In genomic region chr3:96147950-96148349, GRCm38 (mm10) we compare ENCODE assay signal across 9 mouse cellular contexts. TPM values are rescaled to one million over a fixed set of nuclear protein-coding genes. Genes with fewer than 3 reads are reported as not detected.
DNase-seq lines count a peak whose midpoint lies in the region; ATAC-seq and TF ChIP-seq lines count a peak whose summit lies in the region.
"Had no signal": no experiment of that assay in that cellular context is flagged by ENCODE, and none has a peak within 500 bp of the region (broad histone marks: within the 10 kb centered on the region; RNA-seq: fewer than 3 reads in every experiment).

No protein-coding gene starts in this region.

- H3K4me3 ChIP-seq in intestine, postnatal 0 days (ENCODE audit: low read depth, low read length) = no peak overlapping the region
- H3K4me3 ChIP-seq: limb, embryonic 12.5 days had no signal

- H3K27me3 ChIP-seq in intestine, postnatal 0 days (replicated peaks; ENCODE audit: control insufficient read depth, insufficient read depth, low read length) = no peaks in the 10 kb centered on the region
- H3K27me3 ChIP-seq: limb, embryonic 12.5 days had no signal

- no peak overlapping the region for H3K4me2 ChIP-seq in intestine, postnatal 0 days (replicated peaks; ENCODE audit: low read depth)
- H3K4me2 ChIP-seq: limb, embryonic 12.5 days had no signal

- no peak overlapping the region for H3K27ac ChIP-seq in intestine, postnatal 0 days (ENCODE audit: low read depth, low read length)
- H3K27ac ChIP-seq: limb, embryonic 12.5 days had no signal

- no peak for DNase-seq in frontal cortex, postnatal 10 days (ENCODE audit: low spot score in 2 of 2)
- peak; percentile 17 for DNase-seq in spleen, adult 12 weeks (ENCODE audit: low spot score)
- no peak for DNase-seq in spleen, postnatal 4 days (ENCODE audit: low spot score in 2 of 2)
- DNase-seq in cerebellum, postnatal 25 days = peak; percentile 41 to 64
- peak; percentile 61 for DNase-seq in thymus, postnatal 14 days

- no peak overlapping the region for H3K9ac ChIP-seq in intestine, postnatal 0 days (ENCODE audit: low read depth, low read length)
- H3K9ac ChIP-seq: limb, embryonic 12.5 days had no signal

- peaks cover 32% of the 10 kb centered on the region for H3K36me3 ChIP-seq in intestine, postnatal 0 days (ENCODE audit: control insufficient read depth, insufficient read depth)

- TF ChIP-seq CTCF in intestine, postnatal 0 days (IDR thresholded peaks at IDR 0.05; ENCODE audit: low read depth) = peak; percentile 84

- no peaks in the 10 kb centered on the region for H3K4me1 ChIP-seq in intestine, postnatal 0 days (replicated peaks; ENCODE audit: control insufficient read depth, insufficient read depth, low read length)
- H3K4me1 ChIP-seq: limb, embryonic 12.5 days had no signal

- H3K9me3 ChIP-seq in intestine, postnatal 0 days (ENCODE audit: control insufficient read depth) = no peaks in the 10 kb centered on the region
- H3K9me3 ChIP-seq: limb, embryonic 12.5 days had no signal

- peak; percentile 44; the same call in 1 of the 2 replicates for ATAC-seq in frontal cortex, adult (ENCODE audit: low TSS enrichment)
- peak; percentile 29; the same call in 1 of the 2 replicates for ATAC-seq in intestine, postnatal 0 days
- peak; percentile 97 for ATAC-seq in megakaryocyte progenitor cell, adult 5-6 weeks (replicated peaks; ENCODE audit: poor library complexity)

- WGBS in intestine, postnatal 0 days = 14% methylated on average over 5 of the region's 5 CpGs

RNA-seq across cellular contexts. Expression of gene Mtmr11, which starts 13.9 kb away (rescaled TPM):
- 28.7 and 34.5 TPM in 2 replicates for polyA plus RNA-seq in intestine, postnatal 0 days (2015; fragmentation: Nextera tagmentation; extraction: Ambion mirVana)
- total RNA-seq in megakaryocyte progenitor cell, adult 5-6 weeks (2015) = not detected in 2 replicates
- total RNA-seq in megakaryocyte progenitor cell, adult 5-6 weeks (2017) = 0.08 TPM in 1 of 2 replicates, not detected in the other

RNA-seq across cellular contexts. Expression of gene Sf3b4, which starts 24.2 kb away (rescaled TPM):
- polyA plus RNA-seq in intestine, postnatal 0 days (2015; fragmentation: Nextera tagmentation; extraction: Ambion mirVana) = 63.5 and 66.8 TPM in 2 replicates
- 88.5 and 92.4 TPM in 2 replicates for total RNA-seq in megakaryocyte progenitor cell, adult 5-6 weeks (2015)
- 23.0 and 24.6 TPM in 2 replicates for total RNA-seq in megakaryocyte progenitor cell, adult 5-6 weeks (2017)

RNA-seq across cellular contexts. Expression of gene Sv2a, which starts 33.0 kb away (rescaled TPM):
- 2.3 and 3.5 TPM in 2 replicates for polyA plus RNA-seq in intestine, postnatal 0 days (2015; fragmentation: Nextera tagmentation; extraction: Ambion mirVana)
- 0.34 and 0.49 TPM in 2 replicates for total RNA-seq in megakaryocyte progenitor cell, adult 5-6 weeks (2015)
- total RNA-seq in megakaryocyte progenitor cell, adult 5-6 weeks (2017) = 0.21 and 0.51 TPM in 2 replicates

RNA-seq across cellular contexts. Expression of gene Otud7b, which starts 43.6 kb away (rescaled TPM):
- polyA plus RNA-seq in intestine, postnatal 0 days (2015; fragmentation: Nextera tagmentation; extraction: Ambion mirVana) = 16.6 and 17.0 TPM in 2 replicates
- 3.0 and 3.2 TPM in 2 replicates for total RNA-seq in megakaryocyte progenitor cell, adult 5-6 weeks (2015)
- total RNA-seq in megakaryocyte progenitor cell, adult 5-6 weeks (2017) = 4.9 and 12.7 TPM in 2 replicates

Comparison
In these comparisons a context has a peak if more than half of its experiments do, and no peak if none do; other contexts are left out.
1. DNase-seq: peak in spleen, adult 12 weeks (single experiment), cerebellum, postnatal 25 days (2 of 2) and thymus, postnatal 14 days (single experiment); none in frontal cortex, postnatal 10 days (0 of 2) and spleen, postnatal 4 days (0 of 2).
2. ATAC-seq: peak in every context shown above with its lines; median percentile 97 in megakaryocyte progenitor cell, adult 5-6 weeks; 44 in frontal cortex, adult; 29 in intestine, postnatal 0 days.